Mouse (Mus musculus) cerebellum, adult 2 months (tissue): ENCODE data around the gene Ccr6.

Source experiments
- CTCF ChIP-seq: fragments of 200-500 bp; IDR thresholded peaks from 2 replicates; pipeline ENCODE4 v1.5.1; 2011; ENCODE audit warnings: low read depth, mild to moderate bottlenecking, control low read depth, low read length, moderate library complexity, borderline replicate concordance; ENCODE audit not compliant: insufficient read depth
- POLR2A ChIP-seq: fragments of 200-500 bp; IDR thresholded peaks from 2 replicates; pipeline ENCODE4 v1.6.1; 2011; ENCODE audit warnings: low read length, control low read depth, borderline replicate concordance; ENCODE audit not compliant: insufficient read depth

- no peak for TF ChIP-seq POLR2A
- no peak for TF ChIP-seq CTCF
These were observed 21.1 kb downstream of the Ccr6 start for GRCm38 (mm10) chr17:8256982-8257381.
